In the genomic region with DNA sequence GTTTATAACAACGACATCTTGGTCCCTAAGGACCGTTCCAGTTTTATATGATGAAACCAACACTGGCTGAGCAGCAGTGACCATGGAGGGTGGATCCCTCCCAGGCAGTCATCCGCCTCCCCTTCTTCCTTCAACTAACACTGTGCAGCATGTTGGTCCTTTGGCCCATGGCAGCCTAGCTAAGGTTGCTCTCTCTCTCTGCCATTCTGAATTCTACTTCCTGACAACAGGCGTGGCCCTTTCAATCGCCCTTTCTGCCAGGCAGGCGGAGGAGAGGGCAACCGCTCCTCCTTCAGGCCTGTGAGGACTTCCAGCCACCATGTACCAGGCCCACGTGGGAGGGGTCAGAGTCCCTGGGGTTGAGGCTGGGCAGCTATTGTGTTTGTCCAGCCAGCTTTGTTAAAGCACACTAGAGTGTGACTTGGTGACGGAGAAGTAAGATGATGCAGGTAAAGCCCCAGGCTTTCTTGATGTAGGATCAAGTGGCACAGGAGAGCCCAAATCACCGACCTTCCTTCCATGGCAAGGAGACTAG, we compare ENCODE assay signal across 19 mouse cellular contexts. TPM values are rescaled to one million over a fixed set of nuclear protein-coding genes. Genes with fewer than 3 reads are reported as not detected.
DNase-seq lines count a peak whose midpoint lies in the region; ATAC-seq and TF ChIP-seq lines count a peak whose summit lies in the region.
"Had no signal": no experiment of that assay in that cellular context is flagged by ENCODE, and none has a peak within 500 bp of the region (broad histone marks: within the 10 kb centered on the region; RNA-seq: fewer than 3 reads in every experiment).

No protein-coding gene starts in this region.

- H3K4me1 ChIP-seq in hindbrain, embryonic 13.5 days (replicated peaks), result peaks cover 50% of the 10 kb centered on the region
- H3K4me1 ChIP-seq in hindbrain, embryonic 14.5 days (replicated peaks; ENCODE audit: control insufficient read depth, insufficient read depth, low read length), result peaks cover 8% of the 10 kb centered on the region
- H3K4me1 ChIP-seq in stomach, postnatal 0 days (replicated peaks; ENCODE audit: control insufficient read depth, insufficient read depth), result peaks cover 5% of the 10 kb centered on the region
- H3K4me1 ChIP-seq in liver, embryonic 11.5 days (replicated peaks; ENCODE audit: control insufficient read depth, insufficient read depth, low read length), result peaks cover 39% of the 10 kb centered on the region

- TF ChIP-seq EP300 in stomach, postnatal 0 days (optimal IDR thresholded peaks at IDR 0.05), result no peak

- H3K27me3 ChIP-seq in hindbrain, embryonic 13.5 days, result no peaks in the 10 kb centered on the region
- no peaks in the 10 kb centered on the region for H3K27me3 ChIP-seq in hindbrain, embryonic 14.5 days (ENCODE audit: control insufficient read depth, insufficient read depth, low read length)
- H3K27me3 ChIP-seq in stomach, postnatal 0 days (ENCODE audit: control insufficient read depth, insufficient read depth, low read length), result no peaks in the 10 kb centered on the region
- no peaks in the 10 kb centered on the region for H3K27me3 ChIP-seq in liver, embryonic 11.5 days (replicated peaks; ENCODE audit: control insufficient read depth, insufficient read depth, low read length)
- H3K27me3 ChIP-seq: embryonic facial prominence, embryonic 13.5 days; heart, embryonic 15.5 days had no signal

- 59% methylated on average over 10 of the region's 10 CpGs for whole genome bisulfite sequencing in hindbrain, embryonic 13.5 days
- WGBS in hindbrain, embryonic 14.5 days, result 55% methylated on average over 10 of the region's 10 CpGs
- 66% methylated on average over 10 of the region's 10 CpGs for WGBS in stomach, postnatal 0 days
- 79% methylated on average over 10 of the region's 10 CpGs for WGBS in liver, embryonic 11.5 days

- H3K9me3 ChIP-seq in hindbrain, embryonic 13.5 days, result no peaks in the 10 kb centered on the region
- no peaks in the 10 kb centered on the region for H3K9me3 ChIP-seq in hindbrain, embryonic 14.5 days (ENCODE audit: control insufficient read depth, low read length)
- no peaks in the 10 kb centered on the region for H3K9me3 ChIP-seq in stomach, postnatal 0 days (ENCODE audit: control insufficient read depth, low read length)
- H3K9me3 ChIP-seq in liver, embryonic 11.5 days (ENCODE audit: control insufficient read depth, low read length), result no peaks in the 10 kb centered on the region
- H3K9me3 ChIP-seq: embryonic facial prominence, embryonic 13.5 days; heart, embryonic 15.5 days had no signal

- 0 out of 2 replicates have a peak overlapping the region, but pooled peaks have one; percentile 19 for H3K9ac ChIP-seq in hindbrain, embryonic 13.5 days
- no peak overlapping the region for H3K9ac ChIP-seq in hindbrain, embryonic 14.5 days
- H3K9ac ChIP-seq in stomach, postnatal 0 days (ENCODE audit: low read length), result no peak overlapping the region
- H3K9ac ChIP-seq in liver, embryonic 11.5 days (ENCODE audit: low read depth, low read length), result no peak overlapping the region
- H3K9ac ChIP-seq: embryonic facial prominence, embryonic 13.5 days; heart, embryonic 15.5 days had no signal

- 0 out of 2 replicates have a peak, but pooled peaks have one; percentile 8 for TF ChIP-seq CTCF in stomach, postnatal 0 days (IDR thresholded peaks at IDR 0.05; ENCODE audit: low read depth)

- DNase-seq in hindbrain, embryonic 14.5 days (ENCODE audit: low spot score), result no peak
- DNase-seq in ovary, postnatal 36 days (ENCODE audit: low spot score), result peak; percentile 36
- DNase-seq in ovary, postnatal 10 days (ENCODE audit: low spot score), result no peak
- peak; percentile 41 for DNase-seq in kidney, postnatal 10 days
- peak; percentile 76 for DNase-seq in stomach, postnatal 0 days (ENCODE audit: low spot score)
- no peak for DNase-seq in liver, embryonic 11.5 days (ENCODE audit: low spot score)
- no peak for DNase-seq in heart, postnatal 4 days
- DNase-seq: adrenal gland, adult 8-10 months; cerebellum, adult 9-11 months; layer of hippocampus, adult 9-11 months; left cerebral cortex, postnatal 4 days; lung, postnatal 14 days; right cerebral cortex, postnatal 25 days; thymus, adult 2 months had no signal

- ATAC-seq in hindbrain, embryonic 13.5 days (ENCODE audit: low FRiP score), result no peak
- no peak for ATAC-seq in hindbrain, embryonic 14.5 days (ENCODE audit: low FRiP score)
- no peak; the same call in 1 of the 2 replicates for ATAC-seq in stomach, postnatal 0 days (ENCODE audit: low FRiP score, low TSS enrichment)
- no peak for ATAC-seq in liver, embryonic 11.5 days (replicated peaks; ENCODE audit: low FRiP score)
- ATAC-seq: forebrain, embryonic 16.5 days had no signal

- H3K4me3 ChIP-seq in hindbrain, embryonic 13.5 days, result no peak overlapping the region
- no peak overlapping the region for H3K4me3 ChIP-seq in hindbrain, embryonic 14.5 days (replicated peaks; ENCODE audit: low read length)
- no peak overlapping the region for H3K4me3 ChIP-seq in stomach, postnatal 0 days (ENCODE audit: low read depth, low read length)
- no peak overlapping the region for H3K4me3 ChIP-seq in liver, embryonic 11.5 days (ENCODE audit: low read depth, low read length)
- H3K4me3 ChIP-seq: embryonic facial prominence, embryonic 13.5 days; heart, embryonic 15.5 days; left cerebral cortex, adult 2 months had no signal

- H3K36me3 ChIP-seq in hindbrain, embryonic 13.5 days, result no peaks in the 10 kb centered on the region
- no peaks in the 10 kb centered on the region for H3K36me3 ChIP-seq in hindbrain, embryonic 14.5 days (replicated peaks; ENCODE audit: control insufficient read depth, insufficient read depth)
- no peaks in the 10 kb centered on the region for H3K36me3 ChIP-seq in stomach, postnatal 0 days (ENCODE audit: control insufficient read depth, insufficient read depth, low read length)
- no peaks in the 10 kb centered on the region for H3K36me3 ChIP-seq in liver, embryonic 11.5 days (ENCODE audit: control insufficient read depth, insufficient read depth, low read length)
- H3K36me3 ChIP-seq: embryonic facial prominence, embryonic 13.5 days; heart, embryonic 15.5 days had no signal

- no peak overlapping the region for H3K27ac ChIP-seq in hindbrain, embryonic 13.5 days
- no peak overlapping the region for H3K27ac ChIP-seq in hindbrain, embryonic 14.5 days
- peak overlapping the region; percentile 18; the same call in 1 of the 2 replicates for H3K27ac ChIP-seq in stomach, postnatal 0 days (replicated peaks)
- H3K27ac ChIP-seq in liver, embryonic 11.5 days (ENCODE audit: low read depth, low read length), result no peak overlapping the region
- H3K27ac ChIP-seq: embryonic facial prominence, embryonic 13.5 days; heart, embryonic 15.5 days; left cerebral cortex, adult 2 months had no signal

- no peak overlapping the region for H3K4me2 ChIP-seq in hindbrain, embryonic 13.5 days
- H3K4me2 ChIP-seq in hindbrain, embryonic 14.5 days (replicated peaks), result no peak overlapping the region
- no peak overlapping the region for H3K4me2 ChIP-seq in stomach, postnatal 0 days (replicated peaks; ENCODE audit: low read depth)
- H3K4me2 ChIP-seq in liver, embryonic 11.5 days, result no peak overlapping the region
- H3K4me2 ChIP-seq: embryonic facial prominence, embryonic 13.5 days; heart, embryonic 15.5 days had no signal

RNA-seq across cellular contexts. Expression of gene Sgsm3, which starts 53.4 kb away (rescaled TPM):
- 56.4 and 58.3 TPM in 2 replicates for polyA plus RNA-seq in hindbrain, embryonic 13.5 days (2015; fragmentation: Nextera tagmentation; extraction: Ambion mirVana)
- polyA plus RNA-seq in hindbrain, embryonic 14.5 days (2014; fragmentation: Nextera tagmentation; extraction: Ambion mirVana), result 54.3 and 61.8 TPM in 2 replicates
- 44.8 and 49.4 TPM in 2 replicates for polyA plus RNA-seq in stomach, postnatal 0 days (2015; fragmentation: Nextera tagmentation; extraction: Ambion mirVana)
- polyA plus RNA-seq in liver, embryonic 11.5 days (2014; fragmentation: Nextera tagmentation; extraction: Ambion mirVana), result 28.5 and 28.8 TPM in 2 replicates
- 10 to 100 TPM; 10.3 to 10.8 TPM for total RNA-seq in heart, postnatal 4 days (2021)

Comparison
In these comparisons a context has a peak if more than half of its experiments do, and no peak if none do; other contexts are left out.
1. DNase-seq: peak in ovary, postnatal 36 days (single experiment), kidney, postnatal 10 days (single experiment) and stomach, postnatal 0 days (single experiment); none in hindbrain, embryonic 14.5 days (single experiment), ovary, postnatal 10 days (single experiment), liver, embryonic 11.5 days (single experiment) and heart, postnatal 4 days (single experiment).